Mouse (Mus musculus) cerebellum, adult 11-12 months (tissue): ENCODE results near the gene Gm10073.
"Not testable (repeated sequence)": the region's sequence is repeated elsewhere in the genome, so short reads cannot be mapped to it uniquely, and the experiment has no call there.

Experiments
- DNase-seq: peaks from one replicate; pipeline ENCODE4 v3.0.0; 2022

The Gm10073 gene

DNA sequence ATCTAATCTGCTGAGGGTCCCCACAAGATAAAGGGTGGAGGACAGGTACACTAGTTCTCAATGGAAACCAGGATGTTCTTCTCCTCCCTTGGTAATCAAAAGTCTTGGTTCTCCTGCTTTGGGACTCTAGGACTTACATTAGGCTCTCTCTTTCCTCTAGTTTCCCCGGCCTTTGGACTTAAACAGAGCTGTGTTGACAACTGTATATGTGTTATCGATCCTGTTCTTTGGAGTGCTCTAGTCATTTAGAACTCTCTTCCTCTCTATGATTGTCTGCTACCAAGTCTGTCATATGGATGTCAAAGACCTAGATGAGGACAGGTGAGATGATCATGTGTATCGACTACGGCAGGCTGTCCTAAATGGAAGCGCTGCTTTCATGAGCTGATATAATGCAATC, 23.8 kb upstream of the Gm10073 start:
- no peak for DNase-seq

DNA sequence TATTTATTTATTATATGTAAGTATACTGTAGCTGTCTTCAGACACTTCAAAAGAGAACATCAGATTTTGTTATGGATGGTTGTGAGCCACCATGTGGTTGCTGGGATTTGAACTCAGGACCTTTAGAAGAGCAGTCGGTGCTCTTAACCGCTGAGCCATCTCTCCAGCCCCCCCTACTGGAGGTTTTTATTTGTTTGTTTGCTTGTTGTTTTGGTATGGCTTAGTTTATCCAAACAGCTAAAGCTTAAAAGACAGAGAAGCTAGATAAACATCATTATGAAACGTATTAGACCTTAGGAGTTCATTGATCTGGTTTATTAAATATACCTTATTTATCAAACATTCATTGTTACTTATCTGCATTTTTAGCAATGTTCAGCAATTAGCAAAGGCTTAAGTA, 22.4 kb upstream of the Gm10073 start:
- DNase-seq, result not testable (repeated sequence)

DNA sequence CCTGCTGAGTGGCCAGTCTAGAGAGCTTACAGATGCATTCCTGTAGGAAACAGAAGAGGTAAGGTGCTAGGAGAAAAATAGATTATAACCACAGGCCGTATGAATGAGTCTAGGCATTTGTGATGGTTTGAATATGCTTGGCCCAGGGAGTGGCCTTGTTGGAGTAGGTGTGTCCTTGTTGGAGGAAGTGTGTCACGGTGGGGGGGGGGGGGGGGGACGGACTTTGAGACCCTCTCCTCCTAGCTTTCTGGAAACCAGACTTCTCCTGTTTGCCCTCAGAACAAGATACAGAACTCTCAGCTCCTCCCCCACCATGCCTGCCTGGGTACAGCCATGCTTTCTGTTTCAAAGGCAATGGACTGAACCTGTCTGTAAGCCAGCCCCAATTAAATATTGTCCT, 19.2 kb upstream of the Gm10073 start:
- no peak for DNase-seq

DNA sequence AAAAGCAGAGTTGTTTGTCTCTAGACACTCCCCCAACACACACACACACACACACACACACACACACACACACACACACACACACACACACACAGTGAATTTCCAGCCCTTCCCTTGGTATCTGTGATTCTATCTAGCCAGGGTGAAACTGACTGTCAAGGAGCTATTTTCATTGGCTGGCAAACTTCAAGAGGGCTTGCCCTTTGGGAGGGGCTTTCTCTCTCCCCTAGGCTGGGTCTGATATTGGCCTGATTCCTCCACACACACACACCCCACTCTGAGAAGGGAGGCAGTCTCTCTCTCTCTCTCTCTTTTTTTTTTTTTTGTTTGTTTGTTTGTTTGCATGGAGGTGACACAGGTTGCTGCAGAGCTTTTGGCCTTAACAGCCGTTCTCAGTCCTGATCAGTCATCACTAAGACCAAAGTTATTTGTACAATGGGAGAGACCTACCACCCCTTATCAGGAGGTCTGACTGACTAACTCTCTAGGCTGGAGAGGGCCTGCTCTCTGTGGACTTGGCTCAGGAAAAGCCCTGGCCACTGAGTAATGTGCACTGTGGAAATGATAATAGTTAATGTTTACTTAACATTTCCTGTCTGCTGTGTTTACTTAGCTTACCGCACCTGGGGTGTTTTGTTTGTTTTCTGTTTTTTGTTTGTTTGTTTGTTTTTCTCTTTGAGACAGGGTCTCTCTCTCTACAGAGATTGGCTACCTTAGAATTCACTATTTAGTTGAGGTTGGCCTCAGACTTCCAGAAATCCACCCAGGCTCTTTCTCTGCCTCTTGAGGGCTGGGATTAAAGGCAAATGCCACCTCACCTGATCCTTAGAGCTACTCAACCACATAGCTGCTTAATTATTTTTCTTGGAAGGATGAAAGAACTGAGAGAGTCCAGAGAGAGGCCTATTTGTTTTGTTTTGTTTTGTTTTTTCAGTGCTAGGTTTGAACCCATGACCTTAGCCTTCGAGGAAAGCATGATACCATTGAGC, 15.5 kb upstream of the Gm10073 start:
- DNase-seq, result no peak

DNA sequence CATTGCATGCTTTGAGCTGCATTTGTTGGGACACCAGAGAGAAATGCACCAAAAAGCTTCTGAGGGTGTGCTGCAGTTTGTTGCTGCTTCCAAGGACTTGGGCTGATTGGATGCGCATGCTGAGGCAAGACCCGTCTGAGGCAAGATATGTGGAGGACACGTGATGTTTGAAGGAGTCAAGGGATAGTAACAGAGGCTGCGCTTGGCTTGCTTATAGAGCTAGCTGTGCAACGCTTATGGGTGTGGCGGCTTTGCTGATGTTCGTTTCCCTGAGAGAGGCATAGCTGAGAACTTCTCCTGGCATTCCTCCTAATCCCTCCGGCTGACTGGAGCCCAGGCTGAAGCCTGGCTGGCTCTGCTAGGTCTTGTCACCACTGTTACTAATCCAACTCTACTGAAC, 13.6 kb upstream of the Gm10073 start:
- no peak for DNase-seq

DNA sequence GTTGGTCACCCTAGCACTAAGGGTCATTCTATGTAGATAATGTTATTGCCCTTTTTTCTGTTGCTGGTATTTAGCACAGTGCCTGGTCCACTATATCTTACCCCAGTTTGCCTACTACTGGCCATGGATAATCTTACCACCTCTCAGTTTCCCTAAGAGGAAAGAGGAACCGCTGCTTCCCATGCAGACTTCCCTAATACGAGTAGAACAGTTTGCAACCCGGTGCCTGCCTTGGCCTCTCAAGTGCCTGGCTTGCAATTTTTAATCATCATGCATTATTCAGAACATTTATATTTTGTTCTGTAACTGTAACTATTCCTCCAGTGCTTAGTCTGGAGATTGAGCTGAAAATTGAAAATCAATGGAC, 12.4 kb upstream of the Gm10073 start:
- DNase-seq, result no peak

DNA sequence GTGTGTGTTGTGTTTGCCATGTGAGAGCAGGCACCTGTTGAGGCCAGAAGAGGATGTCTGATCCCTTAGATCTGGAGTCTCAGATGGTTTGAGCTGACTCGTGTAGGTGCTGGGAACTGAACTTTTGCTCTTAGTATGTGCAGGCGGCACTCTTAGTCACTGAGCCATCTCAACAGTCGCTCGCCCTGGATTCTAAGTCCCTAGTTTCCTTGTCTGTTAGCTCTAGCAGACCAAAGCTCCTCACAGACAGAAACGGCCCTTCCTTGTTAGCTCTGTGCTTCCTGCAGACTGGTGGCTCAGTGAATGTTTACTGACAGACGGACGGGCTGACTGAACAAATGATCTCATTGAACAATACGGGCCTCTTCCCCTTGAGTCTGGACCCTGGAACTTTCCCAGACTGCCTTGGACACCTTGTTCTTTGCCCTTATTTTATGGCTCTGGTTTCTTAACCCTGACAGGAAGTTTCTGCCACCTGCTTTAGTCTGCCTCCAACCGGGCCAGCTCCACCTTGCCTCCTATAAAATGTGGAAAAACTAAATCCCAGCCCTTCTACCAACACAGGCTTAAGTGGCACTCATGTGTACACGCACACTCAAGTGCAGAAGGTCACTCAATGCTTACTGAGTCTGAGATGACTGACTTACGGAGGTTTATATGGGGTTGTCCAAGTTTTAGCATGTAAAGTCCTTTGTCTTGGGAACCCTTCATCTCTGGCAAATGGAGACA, 11.8 kb upstream of the Gm10073 start:
- DNase-seq, result no peak

DNA sequence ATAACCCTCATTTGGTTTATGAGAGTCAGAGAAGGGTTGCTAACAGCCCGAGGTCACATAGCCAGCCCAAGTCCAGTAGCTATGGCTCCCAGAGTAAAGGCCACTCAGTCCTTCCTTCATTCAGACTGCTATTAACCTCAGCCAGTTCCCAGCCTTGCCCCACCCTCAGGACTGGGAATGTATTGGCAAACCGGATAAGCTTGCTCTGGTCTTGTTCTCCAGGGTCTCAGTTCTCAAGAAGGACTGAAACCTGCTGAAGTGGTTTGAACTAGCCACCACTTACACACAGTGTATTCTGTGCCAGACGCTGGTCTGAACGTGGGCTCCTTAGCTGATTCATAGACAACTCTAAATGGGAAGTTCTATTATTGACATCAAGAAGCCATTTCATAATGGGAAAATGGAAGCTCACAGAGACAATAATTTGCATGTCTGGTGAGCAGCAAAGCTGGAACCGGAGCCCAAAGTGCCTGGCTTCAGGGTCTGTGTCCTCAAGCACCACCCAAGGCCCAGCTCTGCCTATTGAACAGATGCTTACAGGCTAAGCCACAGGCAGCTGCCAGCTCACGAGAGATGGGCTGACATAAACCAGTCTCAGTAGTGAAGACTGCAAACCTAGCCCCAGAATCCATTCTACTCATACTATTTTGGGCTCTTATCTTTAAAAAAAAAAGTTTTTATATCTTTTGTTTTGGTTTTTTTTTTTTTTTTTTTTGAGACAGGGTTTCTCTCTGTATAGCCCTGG, 8.3 kb upstream of the Gm10073 start:
- DNase-seq, result no peak

DNA sequence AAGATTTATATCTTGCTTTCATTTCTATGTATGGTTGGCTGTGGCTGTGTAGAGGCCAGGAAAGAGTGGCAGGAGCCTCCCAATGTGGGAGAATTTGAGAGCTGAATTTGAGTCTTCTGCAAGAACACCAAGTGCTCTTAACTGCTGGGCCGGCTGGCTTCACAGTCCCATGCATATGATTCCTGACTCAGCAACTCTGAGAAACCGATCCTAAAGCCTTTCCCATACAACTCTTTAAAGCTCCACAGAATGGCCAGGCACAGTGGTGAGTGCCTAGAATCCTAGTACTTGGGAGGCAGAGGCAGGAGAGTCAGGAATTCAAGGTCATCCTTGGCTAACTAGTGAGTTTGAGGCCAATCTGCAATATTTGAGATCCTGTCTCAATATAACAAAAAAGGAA, 6.2 kb upstream of the Gm10073 start:
- DNase-seq, result no peak

DNA sequence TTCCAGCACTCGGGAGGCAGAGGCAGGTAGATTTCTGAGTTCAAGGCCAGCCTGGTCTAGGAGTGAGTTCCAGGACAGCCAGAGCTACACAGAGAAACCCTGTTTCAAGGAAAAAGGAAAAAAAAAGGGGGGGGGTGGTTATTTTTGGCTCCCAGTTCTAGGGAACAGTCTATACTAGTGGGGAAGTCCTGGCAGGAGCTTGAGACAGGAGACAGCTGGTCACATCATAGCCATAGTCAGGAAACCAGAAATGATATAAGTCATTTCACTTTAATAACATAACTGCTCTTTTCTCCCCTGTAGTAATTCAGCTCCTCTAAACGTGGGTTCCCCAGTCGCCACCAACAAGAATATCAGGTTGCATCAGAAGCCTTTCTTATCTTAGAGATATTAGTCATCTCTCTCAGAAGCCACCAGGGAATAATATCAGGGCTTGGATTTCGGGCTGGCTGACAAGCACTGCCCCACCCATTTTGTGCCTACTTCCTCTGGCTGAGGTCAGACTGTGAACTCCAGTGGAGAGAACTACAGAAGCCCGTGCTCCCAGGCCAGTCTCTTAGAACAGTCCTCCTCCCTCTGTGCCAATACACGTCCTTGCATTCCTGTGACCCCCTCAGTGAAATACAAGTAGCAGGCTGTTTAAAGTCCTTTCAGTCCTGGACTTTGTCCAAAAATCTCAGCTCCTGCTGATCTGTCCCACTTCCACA, 3.7 kb upstream of the Gm10073 start:
- DNase-seq, result no peak

DNA sequence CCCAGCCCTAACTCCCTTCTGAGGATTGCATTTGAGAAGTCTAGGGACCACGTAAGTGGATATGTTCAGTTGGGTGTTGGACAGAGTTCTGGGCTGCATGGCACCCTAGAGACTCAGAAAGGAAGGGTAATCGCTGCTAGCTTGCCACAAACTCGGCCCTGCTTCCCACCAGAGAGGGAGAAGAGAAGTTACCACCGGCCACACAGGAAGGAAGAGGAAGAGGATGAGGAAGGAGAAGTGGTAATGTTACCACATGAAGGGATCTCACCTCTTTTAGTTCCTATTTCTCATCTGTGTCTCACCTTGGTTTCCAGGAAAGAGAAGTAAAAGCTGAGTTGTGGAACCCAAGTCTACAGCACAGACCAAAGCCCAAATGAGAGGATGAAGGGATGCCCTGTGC, 1.0 kb upstream of the Gm10073 start:
- no peak for DNase-seq

DNA sequence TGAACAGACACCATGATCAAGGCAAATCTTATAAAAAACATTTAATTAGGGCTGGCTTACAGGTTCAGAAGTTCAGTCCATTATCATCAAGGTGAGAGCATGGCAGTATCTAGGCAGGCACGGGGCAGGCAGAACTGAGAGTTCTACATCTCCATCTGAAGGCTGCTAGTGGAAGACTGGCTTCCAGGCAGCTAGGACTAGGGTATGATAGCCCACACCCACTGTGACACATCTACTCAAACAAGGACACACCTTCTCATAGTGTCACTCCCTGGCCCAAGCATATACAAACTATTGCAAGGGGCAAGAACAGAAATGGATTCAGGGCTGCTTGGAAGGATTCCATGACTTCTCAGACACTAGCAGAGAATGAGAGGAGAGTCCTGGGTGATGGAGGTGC, 1.1 kb downstream of the Gm10073 start:
- DNase-seq, result not testable (repeated sequence)

DNA sequence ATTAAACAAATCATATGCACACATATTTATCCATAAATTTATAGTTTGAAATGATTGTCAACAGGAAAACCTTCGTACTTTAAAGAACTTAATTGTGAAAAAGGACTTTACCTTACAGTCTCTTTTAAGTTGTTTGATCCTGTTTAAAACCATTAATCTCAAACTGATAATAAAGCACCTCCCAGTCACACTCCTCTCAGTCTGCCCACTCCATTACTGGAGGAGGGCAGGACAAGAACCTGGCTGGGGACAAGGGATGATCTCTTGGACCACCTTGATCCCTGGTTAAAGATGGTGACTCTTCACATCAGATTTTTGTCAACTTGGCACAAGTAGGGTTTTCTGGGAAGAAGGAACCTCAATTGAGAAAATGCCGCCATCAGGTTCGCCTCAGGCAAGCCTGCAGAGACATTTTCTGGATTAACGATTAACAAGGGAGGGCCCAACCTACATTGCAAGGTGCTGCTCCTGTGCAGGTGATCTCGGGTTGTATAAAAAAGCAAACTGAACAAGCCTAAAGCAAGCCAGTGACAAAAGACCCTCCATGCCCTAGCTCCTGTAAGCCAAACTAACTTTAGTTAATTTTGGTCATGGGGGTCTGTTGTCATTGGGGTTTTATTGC, 1.6 kb downstream of the Gm10073 start:
- DNase-seq, result no peak

DNA sequence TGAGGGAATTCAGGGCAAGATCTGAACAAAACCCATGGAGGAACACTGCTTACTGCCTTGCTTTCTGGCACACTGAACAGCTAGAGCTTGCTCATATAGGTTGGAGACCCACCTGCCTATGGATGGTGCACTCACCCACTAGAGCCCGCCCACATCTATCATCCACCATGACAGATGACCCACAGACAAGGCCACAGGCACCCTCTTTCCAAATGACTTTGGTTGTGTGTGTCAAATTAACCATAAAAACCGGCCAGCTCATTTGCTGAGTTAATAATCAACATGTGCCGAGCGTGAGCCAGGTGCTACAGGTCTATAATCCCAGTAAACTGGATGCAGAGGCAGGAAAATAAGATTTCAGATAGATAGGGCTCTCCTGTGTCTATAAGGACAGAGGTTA, 2.9 kb downstream of the Gm10073 start:
- no peak for DNase-seq

DNA sequence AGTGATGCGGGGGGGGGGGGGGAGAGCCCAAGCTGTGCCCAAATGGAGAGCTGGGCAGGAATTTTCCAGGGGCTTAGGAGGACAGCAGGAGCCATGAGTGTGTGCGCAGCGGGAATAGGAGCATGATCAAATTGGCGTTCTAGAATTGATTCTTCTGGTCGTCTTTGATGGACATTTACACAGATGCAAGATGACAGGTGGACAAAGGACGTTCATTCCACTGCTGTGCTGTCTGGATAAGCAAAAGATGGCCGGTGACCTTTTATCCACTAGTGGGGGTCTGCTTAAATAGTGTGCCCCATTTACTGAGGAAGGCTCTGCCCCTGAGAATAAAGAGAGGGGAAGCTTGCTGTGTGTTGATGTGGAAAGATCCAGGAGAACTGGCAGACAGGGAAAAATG, 4.3 kb downstream of the Gm10073 start:
- no peak for DNase-seq

DNA sequence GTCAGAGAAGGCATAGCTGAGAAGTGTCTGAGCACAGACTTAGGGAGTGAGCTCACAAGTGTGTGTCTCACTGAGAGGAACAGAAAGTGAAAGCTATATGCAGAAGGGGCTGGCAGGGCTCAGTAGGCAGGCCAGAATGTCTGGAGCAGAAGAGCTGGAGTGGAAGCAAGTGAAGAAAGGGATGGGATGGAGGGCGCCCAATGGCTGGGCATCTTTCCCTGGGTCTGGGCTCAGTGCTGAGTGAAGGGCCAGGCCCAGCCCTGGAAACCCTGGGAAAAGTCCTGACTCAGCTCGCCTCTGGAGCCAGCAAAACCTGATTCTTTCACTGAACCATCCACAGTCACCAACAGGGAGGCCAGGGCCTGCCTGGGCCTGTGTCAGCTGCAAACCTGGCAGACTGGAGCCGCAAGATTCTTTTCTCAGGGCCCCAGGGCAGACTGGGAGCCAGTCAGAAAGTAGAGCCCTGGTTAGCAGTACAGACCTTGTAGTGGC, 9.5 kb downstream of the Gm10073 start:
- no peak for DNase-seq

DNA sequence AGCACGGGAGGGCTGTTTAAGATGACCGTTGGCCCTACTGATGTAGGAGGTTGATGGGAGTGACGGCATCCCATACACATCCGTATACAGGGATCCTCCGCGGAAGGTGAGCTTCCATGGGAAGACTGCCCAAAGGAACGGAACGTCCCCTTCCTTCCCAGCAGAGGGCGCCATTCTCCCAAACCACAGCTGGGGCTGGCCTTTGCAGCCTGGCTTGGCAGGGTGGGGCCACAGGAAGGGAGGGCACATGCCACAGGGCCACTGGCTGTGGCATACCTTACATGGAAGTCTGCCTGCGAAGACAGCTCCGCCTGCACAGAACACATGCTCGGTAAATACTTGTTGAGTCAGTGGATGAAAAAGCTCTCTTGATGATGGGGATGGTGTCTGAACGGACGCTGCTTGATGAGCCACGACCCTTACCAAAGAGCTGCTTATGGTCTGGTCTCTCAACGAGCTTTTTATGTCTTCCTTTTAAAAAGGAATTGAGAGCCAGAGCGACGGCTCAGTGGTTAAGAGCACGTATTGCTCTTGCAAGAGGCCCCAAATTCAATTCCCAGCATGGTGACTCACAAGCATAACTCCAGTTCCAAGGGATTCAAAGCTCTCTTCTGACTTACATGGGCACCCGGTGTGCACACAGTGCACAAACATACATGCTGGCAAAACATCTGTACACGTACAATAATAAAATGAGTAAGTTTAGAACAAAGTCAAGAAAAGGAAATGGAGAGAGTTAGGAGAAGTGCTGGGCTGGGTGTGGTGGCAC, 12.0 kb downstream of the Gm10073 start:
- peak; percentile 9 for DNase-seq

DNA sequence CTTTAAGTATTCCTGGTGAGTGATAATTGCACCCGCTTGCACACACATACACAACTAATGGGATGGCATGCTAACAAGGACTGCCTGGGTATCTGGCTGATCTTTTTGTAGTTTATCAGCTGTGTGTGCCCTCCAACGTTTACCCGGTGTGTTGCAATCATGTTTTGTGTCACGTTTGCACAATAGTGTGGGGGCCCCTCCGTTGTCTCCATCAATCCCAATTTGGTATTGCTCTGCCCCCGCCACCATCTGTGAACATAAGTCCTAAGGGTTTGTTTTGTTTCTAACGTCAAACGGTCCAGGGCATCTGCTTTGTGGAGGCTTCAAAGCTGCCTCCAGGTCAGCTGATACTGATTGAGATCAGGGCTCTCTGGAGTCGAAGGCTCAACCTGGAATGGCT, 13.4 kb downstream of the Gm10073 start:
- DNase-seq, result no peak

DNA sequence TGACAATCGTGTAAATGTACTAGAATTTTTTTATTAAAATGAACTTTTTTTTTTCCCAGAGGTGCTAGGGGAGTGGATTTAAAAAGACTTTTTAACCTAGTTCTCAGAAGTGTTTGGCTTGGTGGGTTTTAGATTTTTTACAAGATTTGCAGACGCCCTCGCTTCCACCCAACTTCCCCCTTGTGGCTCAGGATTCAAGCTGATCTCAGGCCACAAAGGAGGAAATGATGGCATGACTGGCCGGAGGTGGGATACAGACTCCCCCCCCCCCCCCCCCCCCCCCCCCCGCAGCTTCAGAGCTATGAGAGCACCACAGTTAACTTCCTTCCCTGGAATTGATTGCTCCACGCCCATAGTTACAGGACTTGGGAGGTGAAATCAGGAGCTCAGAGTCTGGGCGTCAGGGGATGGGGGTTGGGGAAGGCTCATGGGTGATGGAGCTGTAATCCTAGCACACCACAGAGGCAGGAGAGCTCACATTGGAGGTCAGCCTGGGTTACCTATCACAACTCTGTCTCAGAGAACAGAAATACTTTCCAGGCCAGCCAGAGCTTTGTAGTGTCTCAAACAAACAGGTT, 17.1 kb downstream of the Gm10073 start:
- DNase-seq, result no peak

DNA sequence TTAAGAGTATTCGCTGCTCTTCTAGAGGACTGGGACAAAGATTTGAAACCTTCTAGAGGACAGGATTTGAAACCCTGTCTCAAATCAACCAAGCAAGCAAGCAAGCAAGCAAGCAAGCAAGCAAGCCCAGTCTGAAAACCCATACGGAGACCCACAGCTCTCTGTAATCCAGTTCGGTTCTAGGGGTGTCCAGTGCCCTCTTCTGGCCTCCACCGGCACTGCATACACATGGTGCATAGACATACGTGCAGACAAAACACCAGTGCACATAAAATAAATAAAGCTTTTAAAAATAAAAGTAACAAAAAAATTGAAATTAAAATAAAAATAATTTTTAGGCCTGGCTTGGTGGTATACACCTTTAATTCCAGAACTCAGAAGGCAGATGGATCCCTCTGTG, 19.2 kb downstream of the Gm10073 start:
- DNase-seq, result no peak

DNA sequence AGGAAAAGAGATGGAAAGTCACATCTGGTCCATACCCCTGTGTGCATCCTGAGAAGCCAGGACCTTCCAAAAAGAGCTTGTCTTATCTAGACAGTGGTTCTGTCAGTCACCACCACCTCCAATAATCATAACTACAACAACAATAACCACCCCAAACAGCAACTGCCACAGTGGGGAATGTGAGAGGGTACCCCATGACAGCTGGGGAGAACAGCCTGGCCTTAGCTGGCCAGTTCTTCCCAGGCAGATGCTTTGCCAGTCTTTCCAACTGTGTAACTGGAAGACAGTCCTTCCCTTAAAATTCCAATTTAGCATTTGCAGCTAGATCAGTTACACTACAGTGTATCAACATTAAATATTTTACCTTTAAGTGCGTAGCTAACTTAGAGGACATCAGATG, 22.4 kb downstream of the Gm10073 start:
- no peak for DNase-seq
